Mouse (Mus musculus) heart, postnatal 4 days (tissue): ENCODE results near the gene Ptov1. TPM values are rescaled to one million over a fixed set of nuclear protein-coding genes. Genes with fewer than 3 reads are reported as not detected.

ENCODE experiments used
- DNase-seq: peaks from one replicate; pipeline ENCODE4 v3.0.0; 2021
- microRNA-seq, 2 experiments: library from miRNA; unstranded; fragments of <30 nt; microRNA quantifications; one replicate each; pipeline ENCODE4 v1.2.0; 2021 to 2022
- total RNA-seq, 2 experiments: library from RNA; stranded (reverse); gene quantifications; 2 replicates each; pipeline ENCODE4 v1.2.3; 2021

The Ptov1 gene
- total RNA-seq, 2 experiments from 2014 or later = 237 to 248 TPM

- DNase-seq = peak; percentile 3
These were observed 55.2 kb downstream of the Ptov1 start for GRCm38 (mm10) chr7:44814423-44814822.

- peak; percentile 3 for DNase-seq
These were observed 55.6 kb downstream of the Ptov1 start for GRCm38 (mm10) chr7:44813985-44814384.

Small RNA genes within 50 kb of the gene (microRNA-seq; reads per million reads assigned to microRNA genes)
- 0 reads per million in 2 experiments for gene Mir707

Other genes starting within 250 kb of the Ptov1 start
- gene Myh14, start 198.9 kb downstream of the Ptov1 start, total RNA-seq = 10 to 100 TPM; 11.8 to 14.3 TPM
- gene Izumo2, start 161.0 kb downstream of the Ptov1 start, total RNA-seq = not detected
- gene Vrk3, start 121.4 kb downstream of the Ptov1 start, total RNA-seq = 10 to 100 TPM; 28.4 to 28.9 TPM
- gene Zfp473, start 118.7 kb downstream of the Ptov1 start, total RNA-seq = under 1 TPM; 0.19 to 0.20 TPM
- 10 to 100 TPM; 69.3 to 69.9 TPM for gene Nup62, start 53.7 kb downstream of the Ptov1 start, total RNA-seq
- 1 to 10 TPM; 1.4 to 2.0 TPM for gene Il4i1, start 53.4 kb downstream of the Ptov1 start, total RNA-seq
- 10 to 100 TPM; 34.9 to 37.2 TPM for gene Atf5, start 53.1 kb downstream of the Ptov1 start, total RNA-seq
- gene Akt1s1, start 20.8 kb downstream of the Ptov1 start, total RNA-seq = 10 to 100 TPM; 70.6 to 82.6 TPM
- gene Tbc1d17, start 20.7 kb downstream of the Ptov1 start, total RNA-seq = 10 to 100 TPM; 33.0 to 38.0 TPM
- 10 to 100 TPM; 19.6 to 19.9 TPM for gene Pnkp, start 12.6 kb downstream of the Ptov1 start, total RNA-seq
- 10 to 100 TPM; 74.6 to 76.3 TPM for gene Med25, start 22.9 kb upstream of the Ptov1 start, total RNA-seq
- 10 to 100 TPM; 10.7 to 10.8 TPM for gene Fuz, start 26.3 kb upstream of the Ptov1 start, total RNA-seq
- gene Ap2a1, start 59.7 kb upstream of the Ptov1 start, total RNA-seq = 10 to 100 TPM; 96.9 to 99.4 TPM
- gene Tsks, start 73.4 kb upstream of the Ptov1 start, total RNA-seq = not detected
- 1 to 10 TPM; 4.4 to 5.1 TPM for gene Cpt1c, start 105.1 kb upstream of the Ptov1 start, total RNA-seq
- 100 to 1,000 TPM; 306 to 324 TPM for gene Prmt1, start 116.8 kb upstream of the Ptov1 start, total RNA-seq
- 10 to 100 TPM; 42.0 to 43.0 TPM for gene Irf3, start 127.9 kb upstream of the Ptov1 start, total RNA-seq
- 10 to 100 TPM; 21.7 to 25.2 TPM for gene Bcl2l12, start 128.9 kb upstream of the Ptov1 start, total RNA-seq
- gene Scaf1, start 146.6 kb upstream of the Ptov1 start, total RNA-seq = 10 to 100 TPM; 78.5 to 80.3 TPM
- gene Rras, start 148.2 kb upstream of the Ptov1 start, total RNA-seq = 10 to 100 TPM; 71.2 to 73.4 TPM
- 10 to 100 TPM; 35.4 to 36.7 TPM for gene Prr12, start 183.1 kb upstream of the Ptov1 start, total RNA-seq
- 10 to 100 TPM; 31.7 to 34.6 TPM for gene Nosip, start 192.6 kb upstream of the Ptov1 start, total RNA-seq
- 10 to 100 TPM in 1 of 2 experiments, 1 to 10 TPM in 1; 9.5 to 10.2 TPM for gene Prrg2, start 192.9 kb upstream of the Ptov1 start, total RNA-seq
- gene Rcn3, start 222.4 kb upstream of the Ptov1 start, total RNA-seq = 10 to 100 TPM; 88.0 to 90.9 TPM
- 10 to 100 TPM; 35.3 to 41.1 TPM for gene Fcgrt, start 234.1 kb upstream of the Ptov1 start, total RNA-seq